Mouse (Mus musculus) neutrophil, adult 5-6 weeks (primary cell): ENCODE results near the gene Grik2. TPM values are rescaled to one million over a fixed set of nuclear protein-coding genes. Genes with fewer than 3 reads are reported as not detected.
"Not testable (repeated sequence)": the region's sequence is repeated elsewhere in the genome, so short reads cannot be mapped to it uniquely, and the experiment has no call there.

Source experiments
- ATAC-seq: fragments of 151-379, 151-347 bp; 2 replicates; pipeline ENCODE4 v1.8.0; 2017; ENCODE audit warnings: mild to moderate bottlenecking, moderate TSS enrichment; ENCODE audit not compliant: insufficient number of reproducible peaks, poor library complexity, low FRiP score, severe bottlenecking; ENCODE audit errors: extremely low read depth
- total RNA-seq: library from RNA; stranded (forward); fragments of 200-1000 nt; gene quantifications from 2 replicates; pipeline ENCODE4 v1.2.3, GENCODE M21; 2017

Grik2 gene
- total RNA-seq, 1 experiment from 2014 or later, result not detected

- ATAC-seq, result no peak
These were observed 352.3 kb downstream of the Grik2 start for GRCm38 (mm10) chr10:49436301-49436700.

GRCm38 (mm10) chr10:49432825-49433224 is 355.7 kb downstream of the Grik2 start:
- no peak for ATAC-seq

- ATAC-seq, result not testable (repeated sequence)
These were observed 371.4 kb downstream of the Grik2 start for GRCm38 (mm10) chr10:49417206-49417605.

GRCm38 (mm10) chr10:49382996-49383395 is 405.6 kb downstream of the Grik2 start:
- ATAC-seq, result no peak

GRCm38 (mm10) chr10:49381852-49382251 is 406.7 kb downstream of the Grik2 start:
- ATAC-seq, result no peak

- no peak for ATAC-seq
These were observed 420.0 kb downstream of the Grik2 start for GRCm38 (mm10) chr10:49368601-49369000.

GRCm38 (mm10) chr10:49365262-49365661 is 423.3 kb downstream of the Grik2 start:
- no peak for ATAC-seq

- no peak for ATAC-seq
These were observed 466.2 kb downstream of the Grik2 start for GRCm38 (mm10) chr10:49322413-49322812.

GRCm38 (mm10) chr10:49319880-49320279 is 468.7 kb downstream of the Grik2 start:
- ATAC-seq, result no peak

- no peak for ATAC-seq
These were observed 532.2 kb downstream of the Grik2 start for GRCm38 (mm10) chr10:49256247-49256939.

GRCm38 (mm10) chr10:49237356-49237755 is 551.2 kb downstream of the Grik2 start:
- ATAC-seq, result not testable (repeated sequence)

GRCm38 (mm10) chr10:49236844-49237243 is 551.7 kb downstream of the Grik2 start:
- not testable (repeated sequence) for ATAC-seq

- no peak for ATAC-seq
These were observed 568.5 kb downstream of the Grik2 start for GRCm38 (mm10) chr10:49220096-49220495.

GRCm38 (mm10) chr10:49219631-49220030 is 568.9 kb downstream of the Grik2 start:
- no peak for ATAC-seq

GRCm38 (mm10) chr10:49191773-49192371 is 596.7 kb downstream of the Grik2 start:
- no peak for ATAC-seq

- no peak for ATAC-seq
These were observed 597.3 kb downstream of the Grik2 start for GRCm38 (mm10) chr10:49191291-49191690.

- ATAC-seq, result no peak
These were observed 634.4 kb downstream of the Grik2 start for GRCm38 (mm10) chr10:49154134-49154533.

GRCm38 (mm10) chr10:49151496-49151895 is 637.1 kb downstream of the Grik2 start:
- not testable (repeated sequence) for ATAC-seq

- no peak for ATAC-seq
These were observed 638.9 kb downstream of the Grik2 start for GRCm38 (mm10) chr10:49149714-49150113.

- no peak for ATAC-seq
These were observed 645.9 kb downstream of the Grik2 start for GRCm38 (mm10) chr10:49142658-49143057.

GRCm38 (mm10) chr10:49136816-49137215 is 651.8 kb downstream of the Grik2 start:
- no peak for ATAC-seq
